Mouse (Mus musculus) liver, embryonic 15.5 days (tissue): Measurements from ENCODE around the gene Tbc1d5. TPM values are rescaled to one million over a fixed set of nuclear protein-coding genes. Genes with fewer than 3 reads are reported as not detected.
"Not testable (repeated sequence)": the region's sequence is repeated elsewhere in the genome, so short reads cannot be mapped to it uniquely, and the experiment has no call there.

Experiments
- ATAC-seq: fragments of 200-750 bp; cut with Nextera tagmentation; 2 replicates; pipeline ENCODE4 v1.8.0; 2017; ENCODE audit warnings: moderate number of reproducible peaks, mild to moderate bottlenecking, moderate library complexity; ENCODE audit not compliant: insufficient read depth
- H3K27ac ChIP-seq: fragments of 300-500 bp; sonication (generic); replicated peaks from 2 replicates; pipeline ENCODE4 v1.5.1; 2015; ENCODE audit warnings: mild to moderate bottlenecking, inconsistent platforms
- H3K27me3 ChIP-seq: fragments of 300-500 bp; sonication (generic); 2 replicates; pipeline ENCODE4 v1.6.1; 2015; ENCODE audit warnings: mild to moderate bottlenecking, inconsistent platforms
- H3K36me3 ChIP-seq: fragments of 300-500 bp; sonication (generic); replicated peaks from 2 replicates; pipeline ENCODE4 v1.6.1; 2015; ENCODE audit warnings: moderate library complexity, mild to moderate bottlenecking, inconsistent platforms
- H3K4me1 ChIP-seq: fragments of 300-500 bp; sonication (generic); replicated peaks from 2 replicates; pipeline ENCODE4 v1.6.1; 2015; ENCODE audit warnings: inconsistent platforms
- H3K4me2 ChIP-seq: fragments of 300-500 bp; sonication (generic); 2 replicates; pipeline ENCODE4 v1.6.1; 2015; ENCODE audit warnings: moderate library complexity, mild to moderate bottlenecking, inconsistent platforms
- H3K4me3 ChIP-seq: fragments of 300-500 bp; sonication (generic); replicated peaks from 2 replicates; pipeline ENCODE4 v1.5.1; 2015; ENCODE audit warnings: mild to moderate bottlenecking, inconsistent platforms
- H3K9ac ChIP-seq: fragments of 300-500 bp; sonication (generic); 2 replicates; pipeline ENCODE4 v1.6.1; 2015; ENCODE audit warnings: moderate library complexity, mild to moderate bottlenecking, inconsistent platforms
- H3K9me3 ChIP-seq: fragments of 300-500 bp; sonication (generic); replicated peaks from 2 replicates; pipeline ENCODE4 v1.6.1; 2016; ENCODE audit warnings: inconsistent platforms
- WGBS: fragments of 180-500 bp; shearing (Covaris S2); methylation state at CpG from one replicate; pipeline ENCODE4 v1.1.7; 2015; ENCODE audit warnings: mixed read lengths; ENCODE audit not compliant: insufficient replicate concordance; 5-methylcytosine and 5-hydroxymethylcytosine counted together
- polyA plus RNA-seq: library from polyadenylated mRNA; unstranded; fragments of >200 nt; fragmentation: Nextera tagmentation; extraction: Ambion mirVana; gene quantifications from 2 replicates; pipeline ENCODE4 v1.2.1, GENCODE M21; 2015

Tbc1d5 gene
- polyA plus RNA-seq, 1 experiment from 2014 or later: 3.3 TPM

DNA sequence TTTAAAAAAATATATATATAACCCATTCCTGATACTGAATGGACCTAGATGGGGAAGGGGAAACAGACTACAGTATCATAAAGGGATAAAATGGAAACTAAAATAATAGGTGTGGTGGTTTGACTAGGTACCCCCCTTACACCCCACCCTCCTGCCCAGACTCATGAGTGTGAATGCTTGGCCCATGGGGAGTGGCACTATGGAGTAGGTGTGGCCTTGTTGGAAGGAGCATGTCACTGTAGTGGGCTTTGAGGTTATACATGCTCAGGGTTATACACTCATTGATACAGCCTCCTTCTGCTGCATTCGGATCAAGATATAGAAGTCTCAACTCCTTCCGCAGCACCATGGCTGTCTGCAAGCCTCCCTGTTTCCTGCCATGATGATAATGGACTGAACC lies 450.1 kb downstream of the Tbc1d5 start:
- H3K36me3 ChIP-seq: no peaks in the 10 kb centered on the region
- H3K9ac ChIP-seq: no peak overlapping the region
- no peak for ATAC-seq
- H3K4me1 ChIP-seq: no peaks in the 10 kb centered on the region
- WGBS: 44% methylated on average over 2 of the region's 2 CpGs
- H3K9me3 ChIP-seq: no peaks in the 10 kb centered on the region
- no peak overlapping the region for H3K4me3 ChIP-seq
- no peak overlapping the region for H3K27ac ChIP-seq
- no peaks in the 10 kb centered on the region for H3K27me3 ChIP-seq
- H3K4me2 ChIP-seq: no peak overlapping the region

DNA sequence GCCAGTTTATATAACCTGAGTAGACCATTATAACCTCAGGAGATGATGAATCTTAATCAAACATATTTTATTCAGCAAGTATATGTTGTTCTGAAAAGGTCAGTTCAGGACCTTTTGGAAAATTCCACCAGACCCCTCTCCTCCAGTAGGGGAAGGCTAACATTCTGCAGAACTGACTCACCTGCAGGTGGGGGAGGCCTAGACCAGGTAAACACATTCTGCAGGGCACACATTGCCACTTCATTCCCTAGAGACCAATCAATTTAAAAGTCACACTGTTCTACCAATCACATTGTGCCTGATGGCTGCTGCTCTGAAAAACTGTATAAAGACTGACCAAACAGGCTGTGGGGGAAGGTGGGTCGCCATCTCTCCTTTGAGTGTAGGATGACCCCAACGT lies 452.9 kb downstream of the Tbc1d5 start:
- WGBS: 64% methylated on average over 2 of the region's 2 CpGs
- H3K27ac ChIP-seq: no peak overlapping the region
- no peak for ATAC-seq

DNA sequence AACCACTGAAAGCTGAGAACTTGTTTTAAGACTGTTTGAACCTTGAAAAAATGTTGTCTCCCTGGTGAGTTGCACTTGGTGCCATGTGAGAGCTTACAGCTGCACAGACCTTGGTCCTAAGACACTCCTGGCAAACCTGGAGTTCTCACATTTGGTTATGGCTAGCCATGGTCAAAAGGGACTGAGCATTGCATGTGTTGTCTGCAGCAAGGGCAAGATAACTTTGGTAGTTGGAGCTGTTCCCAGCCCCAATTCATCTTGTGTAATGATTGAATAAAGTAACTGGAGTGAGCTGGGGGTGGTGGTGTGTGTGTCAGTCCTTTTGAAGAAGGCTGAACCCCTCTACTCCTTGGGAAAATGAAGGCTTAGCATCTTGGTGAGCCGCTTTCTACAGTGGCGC lies 454.8 kb downstream of the Tbc1d5 start:
- no peak for ATAC-seq
- no peak overlapping the region for H3K9ac ChIP-seq
- no peaks in the 10 kb centered on the region for H3K36me3 ChIP-seq
- no peaks in the 10 kb centered on the region for H3K9me3 ChIP-seq
- no peak overlapping the region for H3K27ac ChIP-seq
- WGBS: 80% methylated on average over 2 of the region's 2 CpGs
- H3K4me1 ChIP-seq: no peaks in the 10 kb centered on the region
- H3K4me3 ChIP-seq: no peak overlapping the region
- no peak overlapping the region for H3K4me2 ChIP-seq
- H3K27me3 ChIP-seq: no peaks in the 10 kb centered on the region

More for the DNA sequence above, 452.9 kb downstream of the Tbc1d5 start:
- H3K9me3 ChIP-seq: no peaks in the 10 kb centered on the region
- no peaks in the 10 kb centered on the region for H3K4me1 ChIP-seq
- no peak overlapping the region for H3K4me3 ChIP-seq
- no peaks in the 10 kb centered on the region for H3K36me3 ChIP-seq
- H3K27me3 ChIP-seq: no peaks in the 10 kb centered on the region
- H3K4me2 ChIP-seq: no peak overlapping the region
- H3K9ac ChIP-seq: no peak overlapping the region

DNA sequence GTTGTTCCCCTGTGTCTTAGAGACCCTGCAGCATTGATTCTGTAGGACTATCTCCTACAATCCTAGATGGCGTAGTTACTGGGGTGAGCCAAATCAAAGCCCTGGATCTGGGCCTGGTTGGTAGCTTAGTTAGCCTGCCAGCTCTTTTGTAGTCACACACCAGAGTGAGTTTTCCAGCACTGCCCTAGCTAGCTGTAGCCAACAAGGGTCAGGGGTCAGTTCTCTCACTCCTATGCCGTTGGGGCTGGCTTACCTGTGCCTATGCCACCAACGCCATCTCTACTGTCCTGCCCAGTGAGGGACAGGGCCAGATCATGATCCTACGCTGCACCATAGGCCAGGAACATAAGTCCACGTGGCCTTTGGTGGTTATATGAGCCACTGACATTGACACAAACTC lies 461.6 kb downstream of the Tbc1d5 start:
- no peaks in the 10 kb centered on the region for H3K36me3 ChIP-seq
- WGBS: 57% methylated on average over 5 of the region's 5 CpGs
- no peak overlapping the region for H3K4me2 ChIP-seq
- H3K4me3 ChIP-seq: no peak overlapping the region
- H3K4me1 ChIP-seq: no peaks in the 10 kb centered on the region
- H3K9ac ChIP-seq: no peak overlapping the region
- no peaks in the 10 kb centered on the region for H3K27me3 ChIP-seq
- H3K27ac ChIP-seq: no peak overlapping the region
- no peak for ATAC-seq
- H3K9me3 ChIP-seq: no peaks in the 10 kb centered on the region

DNA sequence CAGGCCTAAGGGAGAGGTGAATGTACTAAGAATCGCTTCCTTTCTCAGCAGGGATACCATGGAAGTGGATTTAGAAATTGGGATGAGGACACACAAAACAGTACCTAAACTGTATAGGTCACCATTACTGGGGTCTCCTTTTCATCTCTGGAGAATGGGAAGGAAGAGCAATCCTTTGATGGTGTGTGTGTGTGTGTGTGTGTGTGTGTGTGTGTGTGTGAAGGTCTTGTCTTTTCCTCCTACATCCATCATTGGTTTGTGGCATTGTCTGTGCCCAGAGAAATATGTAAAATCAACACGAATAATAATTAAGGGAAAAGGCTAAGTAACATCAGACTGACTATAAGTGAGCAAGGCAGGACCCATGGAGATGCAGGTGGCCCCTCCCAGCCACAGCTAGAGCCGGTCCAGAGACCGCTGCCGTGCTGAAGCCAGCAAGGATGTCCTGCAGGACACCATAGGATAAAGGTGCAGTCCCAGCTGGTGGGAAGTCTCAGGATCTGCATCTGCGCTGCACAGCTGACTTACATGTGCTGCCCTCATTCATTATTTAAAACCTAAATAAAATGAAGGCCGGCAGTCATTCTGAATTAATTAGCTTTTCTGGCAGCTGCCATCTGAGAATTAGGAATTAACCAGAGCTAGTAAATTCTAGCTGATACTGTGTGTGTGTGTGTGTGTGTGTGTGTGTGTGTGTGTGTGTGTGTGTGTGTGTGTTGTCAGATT lies 468.5 kb downstream of the Tbc1d5 start:
- 78% methylated on average over 7 of the region's 7 CpGs for WGBS
- no peaks in the 10 kb centered on the region for H3K27me3 ChIP-seq

GRCm38 (mm10) chr17:50698410-50698809 lies 480.7 kb downstream of the Tbc1d5 start:
- not testable (repeated sequence) for ATAC-seq, H3K4me1 ChIP-seq, H3K4me3 ChIP-seq, H3K27ac ChIP-seq, H3K36me3 ChIP-seq, H3K9ac ChIP-seq, H3K9me3 ChIP-seq, H3K4me2 ChIP-seq
- peaks cover 18% of the 10 kb centered on the region for H3K27me3 ChIP-seq
- 1% methylated on average over 39 of the region's 39 CpGs for WGBS

More for the DNA sequence above, 468.5 kb downstream of the Tbc1d5 start:
- H3K4me2 ChIP-seq: no peak overlapping the region
- no peaks in the 10 kb centered on the region for H3K9me3 ChIP-seq
- no peak overlapping the region for H3K9ac ChIP-seq
- ATAC-seq: no peak
- H3K27ac ChIP-seq: no peak overlapping the region
- H3K4me3 ChIP-seq: no peak overlapping the region
- H3K4me1 ChIP-seq: no peaks in the 10 kb centered on the region
- H3K36me3 ChIP-seq: no peaks in the 10 kb centered on the region

DNA sequence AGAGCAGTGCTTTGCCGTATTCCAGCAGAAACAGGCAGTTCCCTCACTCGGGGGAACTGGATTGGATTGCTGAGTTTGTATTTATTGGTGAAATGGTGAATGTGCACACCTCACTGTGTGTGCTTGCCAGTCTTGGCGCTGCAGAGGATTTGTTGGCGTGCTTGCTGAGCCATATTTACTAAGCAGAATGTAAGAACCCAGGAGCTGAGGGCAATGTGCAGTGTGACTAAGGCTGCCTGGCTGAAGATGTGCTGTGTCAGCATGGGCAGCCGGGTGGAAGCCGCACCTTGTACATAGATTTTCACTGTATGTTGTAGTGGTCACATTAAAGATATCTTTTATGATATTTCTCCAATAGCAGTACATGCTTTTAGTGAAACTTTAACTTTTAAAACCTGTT lies 491.0 kb downstream of the Tbc1d5 start:
- Histone ChIP-seq H3K36me3 (0 out of 2 replicates have a peak, but pooled peaks cover 4% of the 10 kb centered on the region), H3K4me1 (no peaks in the 10 kb centered on the region), H3K9me3 (no peaks in the 10 kb centered on the region), H3K27ac (no peak overlapping the region), H3K4me2 (no peak overlapping the region), H3K27me3 (no peaks in the 10 kb centered on the region), H3K9ac (no peak overlapping the region), H3K4me3 (no peak overlapping the region)
- ATAC-seq: no peak
- 79% methylated on average over 6 of the region's 6 CpGs for WGBS

DNA sequence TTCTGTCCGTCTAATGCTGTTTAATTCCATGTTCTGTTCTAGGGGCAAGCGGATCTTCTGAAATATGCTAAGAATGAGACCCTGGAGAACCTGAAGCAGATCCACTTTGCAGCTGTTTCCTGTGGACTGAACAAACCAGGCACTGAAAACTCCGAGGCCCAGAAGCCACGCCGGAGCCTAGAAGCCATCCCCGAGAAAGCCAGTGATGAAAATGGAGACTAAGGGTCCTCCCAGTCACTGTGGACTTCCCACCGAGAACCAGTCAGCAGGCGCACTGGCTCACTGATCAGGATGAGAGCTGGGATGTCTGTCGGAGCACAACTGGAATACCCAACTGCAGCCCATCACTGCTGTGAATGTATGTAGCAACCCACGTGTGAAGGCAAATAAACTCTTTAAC lies 491.5 kb downstream of the Tbc1d5 start:
- H3K27ac ChIP-seq: no peak overlapping the region
- 0 out of 2 replicates have a peak, but pooled peaks cover 4% of the 10 kb centered on the region for H3K36me3 ChIP-seq
- H3K4me2 ChIP-seq: no peak overlapping the region
- H3K9ac ChIP-seq: no peak overlapping the region
- no peaks in the 10 kb centered on the region for H3K4me1 ChIP-seq
- no peaks in the 10 kb centered on the region for H3K27me3 ChIP-seq
- ATAC-seq: no peak
- no peaks in the 10 kb centered on the region for H3K9me3 ChIP-seq
- no peak overlapping the region for H3K4me3 ChIP-seq
- WGBS: 77% methylated on average over 10 of the region's 10 CpGs

DNA sequence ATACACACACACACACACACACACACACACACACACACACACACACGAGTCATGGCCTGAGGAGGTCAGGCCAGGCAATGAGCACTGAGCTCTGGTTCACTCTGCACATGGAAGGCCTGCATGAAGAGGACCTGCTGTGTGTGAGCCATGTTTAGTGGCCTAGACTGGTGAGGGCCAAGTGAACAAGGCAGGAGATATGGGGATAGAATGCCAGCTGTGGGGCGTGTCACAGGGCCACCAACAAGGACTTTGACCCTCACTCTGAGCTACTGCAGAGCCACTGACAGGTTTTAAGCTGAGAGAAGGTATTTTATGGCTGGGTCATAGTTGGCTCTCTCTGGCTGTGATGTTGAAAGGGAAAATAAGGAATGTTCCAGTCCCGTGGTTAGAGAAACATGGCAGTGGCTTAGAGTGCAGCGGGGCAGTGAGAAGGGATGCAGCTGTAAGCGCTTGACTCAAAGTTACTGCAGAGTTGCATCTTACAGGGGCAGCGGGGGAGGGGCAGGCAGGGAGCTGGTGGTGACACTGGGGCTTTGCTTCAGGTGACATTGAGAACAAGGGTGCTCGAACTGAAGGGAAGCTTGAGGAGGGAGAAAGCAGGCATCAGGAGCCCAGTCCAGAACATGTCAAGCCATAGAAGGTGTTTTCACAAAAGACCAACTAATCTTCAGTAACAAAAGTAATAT lies 494.0 kb downstream of the Tbc1d5 start:
- H3K4me3 ChIP-seq: no peak overlapping the region
- no peaks in the 10 kb centered on the region for H3K27me3 ChIP-seq
- H3K9me3 ChIP-seq: no peaks in the 10 kb centered on the region
- no peak overlapping the region for H3K9ac ChIP-seq
- 0 out of 2 replicates have a peak, but pooled peaks cover 4% of the 10 kb centered on the region for H3K36me3 ChIP-seq
- no peak for ATAC-seq
- no peak overlapping the region for H3K4me2 ChIP-seq
- no peak overlapping the region for H3K27ac ChIP-seq
- WGBS: 57% methylated on average over 7 of the region's 7 CpGs
- H3K4me1 ChIP-seq: no peaks in the 10 kb centered on the region
